Mouse (Mus musculus) T-helper 17 cell (primary cell): ENCODE measurements at regions not wholly inside any gene's neighbourhood (a gene's known extent, or its start where the extent isn't known, plus 50 kb on each side); places are given as distances from the start of the nearest gene placed in this dataset.

Experiments used
- in situ Hi-C, 2 experiments: fragments of 300-600 bp; cut with MboI, MseI; formaldehyde crosslinking; loops; 1 replicate in 1 of 2; 2 replicates in 1 of 2; pipeline ENCODE4 v1.15.1; 2025; ENCODE audit warnings: high pct_unique_total_duplicates in 2 of 2

- in situ Hi-C loops, result no loop called here
Measured at GRCm38 (mm10) chr2:45208526-45208925, 91.3 kb upstream of the Zeb2 start.

DNA sequence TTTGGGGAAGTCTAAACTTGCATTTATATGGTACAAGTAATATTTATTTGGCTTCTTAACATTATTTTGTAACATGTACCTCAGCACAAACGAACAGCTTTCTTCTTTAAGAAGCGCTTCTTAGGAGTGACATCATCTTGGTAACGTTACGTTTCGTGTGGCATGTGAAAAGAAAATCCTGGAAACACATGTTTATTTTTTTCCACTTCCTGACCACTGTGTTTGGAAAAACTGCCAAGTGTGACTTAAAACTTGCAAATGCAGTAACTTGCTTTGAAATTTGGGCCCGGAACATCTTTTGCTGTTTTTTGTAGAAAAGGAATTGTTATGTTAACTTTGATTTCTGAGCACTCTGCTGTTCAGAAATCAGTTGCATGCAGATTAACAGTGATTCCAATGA lies 88.6 kb upstream of the Zeb2 start:
- in situ Hi-C loops, result no loop called here

- in situ Hi-C loops, result no loop called here
Measured at GRCm38 (mm10) chr2:45205211-45205610, 88.0 kb upstream of the Zeb2 start.

DNA sequence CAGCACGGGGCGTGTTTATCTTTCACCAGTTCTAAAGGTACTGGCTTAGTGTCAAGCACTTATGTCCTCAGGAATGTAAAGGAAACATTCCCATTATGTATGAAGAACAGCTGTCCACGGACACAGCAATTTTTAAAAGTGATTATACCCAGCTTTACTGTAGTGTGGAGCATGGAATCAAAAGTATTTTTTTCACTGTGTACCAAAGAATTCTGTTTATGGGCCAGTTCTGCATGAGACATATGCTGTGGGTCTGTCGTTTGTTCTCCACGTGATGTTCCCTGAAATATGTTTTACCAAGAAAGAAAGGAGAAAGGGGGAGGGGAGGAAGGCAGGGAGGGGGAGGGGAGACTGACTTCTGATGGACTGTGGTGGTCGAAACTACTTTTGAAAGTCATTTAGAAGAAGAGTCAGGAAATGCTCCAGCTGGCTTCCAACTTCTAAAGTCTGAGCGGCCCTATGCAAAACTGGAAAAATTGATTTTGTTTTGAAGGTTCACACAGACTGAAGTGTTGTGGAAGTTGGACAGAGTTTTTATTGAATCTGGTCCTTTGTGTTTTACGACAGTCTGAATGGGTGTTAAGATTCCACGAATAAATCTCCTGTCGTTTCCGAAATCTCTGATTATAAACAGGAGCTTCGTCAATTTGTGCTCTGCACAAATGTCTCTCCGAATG lies 80.9 kb upstream of the Zeb2 start:
- in situ Hi-C loops, result loop anchor here in 1 of 2 experiments (10.0 kb wide), 2 partner anchors 893 to 993 kb away; no protein-coding TSS in a partner anchor

DNA sequence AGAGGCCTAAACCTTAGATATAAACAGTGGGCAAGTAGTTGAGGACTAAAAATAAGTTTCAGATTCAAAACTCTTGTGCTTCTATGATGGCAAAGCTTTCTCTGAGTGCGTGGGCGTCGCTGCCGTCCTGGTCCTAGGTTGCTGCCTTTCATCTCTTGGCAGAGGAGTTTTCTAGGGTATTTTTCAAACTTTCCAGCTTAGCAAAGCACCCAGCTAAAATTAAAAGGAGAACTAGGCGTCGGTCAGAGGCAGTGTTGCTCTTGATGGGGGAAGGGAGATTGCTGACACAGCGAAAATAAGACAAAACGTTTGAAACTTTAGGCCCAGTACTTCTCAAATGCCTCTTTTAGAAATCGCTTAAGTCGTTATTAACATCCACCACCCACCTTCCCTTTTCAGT lies 80.1 kb upstream of the Zeb2 start:
- in situ Hi-C loops, result loop anchor here in 1 of 2 experiments (10.0 kb wide), 2 partner anchors 893 to 993 kb away; no protein-coding TSS in a partner anchor

DNA sequence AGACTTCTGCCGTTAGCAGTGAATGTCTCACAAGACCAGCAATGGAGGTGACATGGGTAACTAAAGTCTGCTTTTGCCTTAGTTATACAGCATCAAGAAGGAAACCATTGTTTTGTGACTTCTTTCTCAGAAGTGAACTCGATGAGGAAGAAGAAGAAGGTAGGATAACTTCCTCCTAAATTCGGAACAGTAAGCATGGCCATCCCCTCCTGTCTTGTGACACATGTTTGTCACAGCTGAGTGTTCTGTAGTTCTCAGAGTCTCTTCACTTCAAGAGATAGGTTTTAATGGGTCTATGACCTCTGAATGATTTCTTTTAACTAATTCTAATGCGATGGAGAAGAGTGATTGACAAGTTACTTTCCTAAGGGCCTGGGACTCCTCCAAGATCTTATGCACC lies 79.3 kb upstream of the Zeb2 start:
- in situ Hi-C loops, result loop anchor here in 1 of 2 experiments (10.0 kb wide), 2 partner anchors 892 to 992 kb away; no protein-coding TSS in a partner anchor

GRCm38 (mm10) chr2:45194335-45194734 lies 77.1 kb upstream of the Zeb2 start:
- in situ Hi-C loops, result loop anchor here in 1 of 2 experiments (10.0 kb wide), 2 partner anchors 890 to 990 kb away; no protein-coding TSS in a partner anchor

GRCm38 (mm10) chr2:45185621-45185999 lies 68.4 kb upstream of the Zeb2 start:
- in situ Hi-C loops, result no loop called here

DNA sequence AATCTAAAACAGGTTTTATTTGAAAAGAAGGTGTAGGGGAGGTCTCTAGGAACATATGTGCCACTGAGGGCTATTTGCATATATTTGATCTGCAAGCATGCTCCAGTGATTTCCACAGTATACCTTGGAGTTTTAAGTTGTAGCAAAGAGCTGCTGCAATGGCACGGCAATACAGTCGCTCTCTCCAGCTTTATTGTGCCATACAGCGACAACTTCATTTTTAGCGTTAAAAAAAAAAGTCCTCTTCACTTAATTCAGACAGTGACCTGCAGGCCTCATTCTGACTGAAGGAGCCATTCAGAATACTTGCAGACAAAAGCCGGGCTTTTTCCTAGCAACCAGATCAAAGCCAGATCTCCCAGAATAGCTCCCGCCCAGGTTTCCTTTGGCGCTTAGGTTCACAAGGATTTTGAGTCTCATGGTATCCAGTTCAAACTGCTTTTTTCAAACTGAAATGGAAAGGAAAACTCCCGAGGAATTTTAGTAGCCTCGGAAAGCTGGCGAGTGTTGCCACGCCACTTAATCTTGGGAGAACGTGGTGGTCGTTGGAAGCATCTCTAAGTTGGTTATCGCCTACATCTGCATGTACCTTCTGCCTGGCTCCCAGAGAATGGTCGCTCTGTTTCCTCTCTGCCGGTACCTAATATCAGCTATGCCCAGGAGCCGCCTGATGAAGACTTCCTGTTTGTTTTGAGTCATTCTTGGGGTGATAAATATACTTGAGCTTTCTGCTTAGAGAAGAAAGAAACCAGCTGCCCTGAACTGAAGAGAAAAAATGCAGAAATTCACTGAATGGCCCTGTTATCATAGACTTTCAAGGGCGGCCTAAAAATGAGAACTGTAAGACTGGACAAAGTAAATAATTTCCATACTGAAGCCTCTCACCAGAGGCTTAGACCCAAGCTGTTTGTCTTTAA lies 67.8 kb upstream of the Zeb2 start:
- in situ Hi-C loops, result no loop called here

GRCm38 (mm10) chr2:45184149-45184548 lies 67.0 kb upstream of the Zeb2 start:
- in situ Hi-C loops, result no loop called here

- in situ Hi-C loops, result no loop called here
Measured at GRCm38 (mm10) chr2:45182876-45183275, 65.7 kb upstream of the Zeb2 start.

GRCm38 (mm10) chr2:45181552-45181951 lies 64.4 kb upstream of the Zeb2 start:
- in situ Hi-C loops, result no loop called here

DNA sequence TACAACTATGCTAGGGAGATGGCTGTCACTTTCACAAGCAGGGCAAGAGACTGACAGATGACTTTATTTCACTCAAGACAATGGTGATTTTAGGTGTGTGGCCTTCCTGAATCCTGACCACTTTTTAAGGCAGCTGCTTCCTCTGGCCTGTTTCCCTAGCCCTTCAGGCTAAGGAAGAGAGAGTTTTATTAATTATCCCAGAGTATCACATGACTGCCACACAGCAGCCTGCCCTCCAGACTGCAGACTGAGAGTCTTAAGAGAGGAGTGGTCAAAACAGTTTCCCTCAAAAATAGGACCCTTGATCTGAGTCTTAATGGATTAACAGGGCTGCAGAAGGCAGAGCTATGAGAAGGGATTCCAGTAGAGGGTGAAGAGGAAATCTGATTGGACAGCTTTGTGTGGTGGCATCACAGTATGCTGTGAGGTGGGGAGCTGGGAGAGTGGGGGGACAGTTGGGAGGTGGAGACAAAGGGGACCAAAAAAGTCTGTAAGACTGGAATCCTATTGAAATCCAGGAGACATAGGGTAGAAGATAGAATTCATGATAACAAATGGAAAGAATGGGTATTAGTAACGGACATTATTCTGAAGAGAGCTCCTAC lies 61.8 kb upstream of the Zeb2 start:
- in situ Hi-C loops, result no loop called here

DNA sequence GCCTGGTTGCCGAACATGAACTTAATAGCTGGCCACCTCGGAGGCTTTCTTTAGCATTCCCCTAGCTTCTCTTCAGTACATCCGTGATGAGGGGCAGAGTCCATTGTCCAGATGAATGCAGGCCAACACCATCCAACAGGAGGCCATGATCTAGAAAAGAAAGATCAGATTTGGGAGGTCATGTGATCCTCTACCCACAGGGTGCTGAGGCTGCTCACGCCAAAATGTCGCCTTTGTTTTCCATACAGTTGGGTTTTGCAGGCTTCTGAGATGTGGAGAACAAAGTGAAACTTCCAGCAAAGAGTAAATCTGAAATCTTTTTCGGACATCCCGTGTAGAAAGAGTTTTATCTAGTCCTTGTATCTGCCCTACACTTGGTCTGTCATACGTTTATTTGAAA lies 55.2 kb upstream of the Zeb2 start:
- in situ Hi-C loops, result no loop called here

GRCm38 (mm10) chr2:45171520-45172173 lies 54.5 kb upstream of the Zeb2 start:
- in situ Hi-C loops, result no loop called here

GRCm38 (mm10) chr2:45170272-45170671 lies 53.1 kb upstream of the Zeb2 start:
- in situ Hi-C loops, result no loop called here

GRCm38 (mm10) chr2:45169429-45170070 lies 52.4 kb upstream of the Zeb2 start:
- in situ Hi-C loops, result no loop called here

- in situ Hi-C loops, result no loop called here
Measured at GRCm38 (mm10) chr2:45168606-45169005, 51.4 kb upstream of the Zeb2 start.
